Mouse (Mus musculus) left cerebral cortex, adult 6 months (tissue): ENCODE results near the gene Tktl2. TPM values are rescaled to one million over a fixed set of nuclear protein-coding genes. Genes with fewer than 3 reads are reported as not detected.

ENCODE experiments used
- long read RNA-seq, 2 experiments: library from polyadenylated mRNA; unstranded; transcript quantifications; one replicate each; pipeline ENCODE4 v2.0.0; 2019 to 2020
- polyA plus RNA-seq: library from polyadenylated mRNA; unstranded; fragments of <200 nt; fragmentation: Nextera tagmentation; gene quantifications from 2 replicates; pipeline ENCODE4 v1.2.3, GENCODE M21; 2021

Gene Tktl2
- polyA plus RNA-seq: 0.05 and 0.12 TPM in 2 replicates
- long read RNA-seq, experiment 1: 0 reads
- long read RNA-seq, experiment 2: 0 reads

GRCm38 (mm10) chr8:66511537-66511936 is at the start of gene Tktl2:
TSS of gene Tktl2 (plus strand) at chr8:66511756.

GRCm38 (mm10) chr8:66486084-66486763 is 25.3 kb upstream of the Tktl2 start, which contains the start of gene Tma16:
TSS of gene Tma16 (minus strand) at chr8:66486530.

Other genes with a start within 250 kb of the Tktl2 start
- 4.7 and 5.7 TPM in 2 replicates for gene Tma16, start 25.2 kb upstream of the Tktl2 start, polyA plus RNA-seq
- 6.3 and 6.6 TPM in 2 replicates for gene Npy5r, start 176.4 kb downstream of the Tktl2 start, polyA plus RNA-seq
- gene Npy1r, start 185.4 kb downstream of the Tktl2 start, polyA plus RNA-seq: 10.1 and 13.8 TPM in 2 replicates